Mouse (Mus musculus): ENCODE measurements around the gene Alb.

DNA sequence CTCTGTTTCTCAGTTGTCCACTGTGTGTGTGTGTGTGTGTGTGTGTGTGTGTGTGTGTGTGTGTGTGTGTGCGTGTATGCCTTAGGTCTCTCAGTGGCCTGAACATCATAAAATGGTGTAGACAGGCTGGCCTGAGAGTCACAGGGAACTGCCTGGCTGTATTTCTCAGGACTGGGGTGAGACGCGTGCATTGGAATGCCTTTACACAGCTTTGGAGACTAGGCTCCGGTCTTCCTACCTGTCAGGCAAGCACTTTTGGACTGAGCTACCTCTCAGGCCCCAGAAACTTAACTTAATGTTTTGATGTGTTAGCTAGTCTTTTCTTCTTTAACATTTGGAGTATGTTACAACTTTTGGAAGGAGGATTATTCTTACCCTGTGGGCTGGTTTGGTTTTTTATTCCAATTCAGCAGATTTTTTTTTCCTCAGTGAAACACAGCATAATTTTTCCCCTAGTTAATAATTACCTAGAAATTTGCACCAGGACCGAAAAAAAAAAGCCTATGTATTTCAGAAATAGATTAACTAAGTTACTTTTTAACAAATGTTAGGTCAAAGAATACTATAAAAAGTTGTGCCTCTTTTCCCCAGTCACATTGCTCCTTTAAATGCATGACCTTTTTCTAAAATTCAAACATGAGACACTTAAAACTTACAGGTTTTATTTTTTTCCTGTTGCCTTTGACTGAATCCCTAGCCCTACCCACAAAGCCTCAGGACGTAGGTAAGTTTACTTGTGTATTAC is 57.8 kb downstream of the Alb start, which contains the start of gene Afm:
- TF ChIP-seq CTCF (IDR thresholded peaks at IDR 0.05; ENCODE audit: low read depth) = no peak
- TF ChIP-seq EP300 (optimal IDR thresholded peaks at IDR 0.05) = no peak

Data from stomach, postnatal 0 days (tissue).